In the genomic region with DNA sequence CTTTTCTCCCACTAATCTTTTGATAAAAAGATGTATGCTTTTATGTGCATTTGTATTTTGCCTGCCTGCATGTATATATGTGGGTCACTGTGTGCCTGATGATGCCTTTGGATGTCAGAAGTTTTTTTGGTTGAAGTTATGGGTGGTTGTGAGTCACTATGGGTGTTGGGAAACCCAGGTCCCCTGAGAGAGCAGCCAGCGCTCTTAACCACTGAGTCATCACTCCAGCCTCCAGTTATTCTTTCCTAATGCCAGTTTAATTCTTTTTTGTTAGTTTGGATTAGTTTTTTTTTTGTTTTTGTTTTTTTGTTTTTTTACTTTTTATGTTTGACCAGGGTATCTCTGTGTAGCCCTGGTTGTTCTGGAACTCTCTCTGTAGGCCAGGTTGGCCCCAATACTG, we compare ENCODE assay signal across 9 mouse cellular contexts. TPM values are rescaled to one million over a fixed set of nuclear protein-coding genes. Genes with fewer than 3 reads are reported as not detected.
DNase-seq lines count a peak whose midpoint lies in the region; ATAC-seq and TF ChIP-seq lines count a peak whose summit lies in the region.
"Had no signal": no experiment of that assay in that cellular context is flagged by ENCODE, and none has a peak within 500 bp of the region (broad histone marks: within the 10 kb centered on the region; RNA-seq: fewer than 3 reads in every experiment).

No protein-coding gene starts in this region.

- DNase-seq in kidney, postnatal 0 days (ENCODE audit: low spot score): no peak
- no peak for DNase-seq in kidney, postnatal 4 days
- peak; percentile 70 for DNase-seq in adrenal gland, postnatal 10 days
- peak; percentile 57 for DNase-seq in lung, postnatal 25 days (ENCODE audit: low spot score)
- no peak for DNase-seq in cerebellum, adult 9-10 months
- DNase-seq in spleen, postnatal 36 days (ENCODE audit: low spot score in 2 of 2): no peak
- no peak for DNase-seq in cerebellum, adult 18-20 months

- peaks cover 5% of the 10 kb centered on the region; the same call in 1 of the 2 replicates for H3K4me1 ChIP-seq in kidney, postnatal 0 days (replicated peaks; ENCODE audit: insufficient read depth, low read length)
- peaks cover 9% of the 10 kb centered on the region for H3K4me1 ChIP-seq in heart, embryonic 11.5 days (ENCODE audit: control insufficient read depth, insufficient read depth, low read length)

- TF ChIP-seq CTCF in kidney, postnatal 0 days (IDR thresholded peaks at IDR 0.05; ENCODE audit: low read depth): no peak

- no peak overlapping the region for H3K4me3 ChIP-seq in kidney, postnatal 0 days (replicated peaks; ENCODE audit: low read depth, low read length)
- H3K4me3 ChIP-seq in heart, embryonic 11.5 days (ENCODE audit: low read depth, low read length): no peak overlapping the region

- H3K9ac ChIP-seq in kidney, postnatal 0 days (ENCODE audit: low read depth, low read length): no peak overlapping the region
- no peak overlapping the region for H3K9ac ChIP-seq in heart, embryonic 11.5 days (ENCODE audit: low read depth, low read length)

- no peaks in the 10 kb centered on the region for H3K27me3 ChIP-seq in kidney, postnatal 0 days (ENCODE audit: insufficient read depth, low read length)
- H3K27me3 ChIP-seq in heart, embryonic 11.5 days (ENCODE audit: control insufficient read depth, insufficient read depth, low read length): no peaks in the 10 kb centered on the region

- no peaks in the 10 kb centered on the region for H3K9me3 ChIP-seq in kidney, postnatal 0 days (replicated peaks; ENCODE audit: low read length)
- H3K9me3 ChIP-seq in heart, embryonic 11.5 days (replicated peaks; ENCODE audit: control insufficient read depth, low read length): no peaks in the 10 kb centered on the region

- 73% methylated on average over 1 of the region's 1 CpGs for WGBS in kidney, postnatal 0 days
- 67% methylated on average over 1 of the region's 1 CpGs for WGBS in heart, embryonic 11.5 days (ENCODE audit: insufficient replicate concordance)

- ATAC-seq in kidney, postnatal 0 days (replicated peaks; ENCODE audit: low FRiP score, low read depth): no peak
- no peak for ATAC-seq in heart, embryonic 11.5 days (replicated peaks; ENCODE audit: insufficient number of reproducible peaks, low FRiP score, low TSS enrichment)

- peak overlapping the region; percentile 42; the same call in 1 of the 2 replicates for H3K27ac ChIP-seq in kidney, postnatal 0 days
- H3K27ac ChIP-seq in heart, embryonic 11.5 days (ENCODE audit: low read depth, low read length): peak overlapping the region; percentile 32; the same call in 1 of the 2 replicates

- no peak overlapping the region for H3K4me2 ChIP-seq in kidney, postnatal 0 days (ENCODE audit: low read length)
- H3K4me2 ChIP-seq in heart, embryonic 11.5 days: no peak overlapping the region

- H3K36me3 ChIP-seq in kidney, postnatal 0 days (ENCODE audit: insufficient read depth, low read length): no peaks in the 10 kb centered on the region
- H3K36me3 ChIP-seq in heart, embryonic 11.5 days (ENCODE audit: control insufficient read depth, insufficient read depth, low read length): no peaks in the 10 kb centered on the region

RNA-seq across cellular contexts. Expression of a gene that starts 5.5 kb away (rescaled TPM):
- polyA plus RNA-seq in kidney, postnatal 0 days (2015; fragmentation: Nextera tagmentation; extraction: Ambion mirVana): 8.4 and 8.6 TPM in 2 replicates
- 10 to 100 TPM; 12.9 to 19.6 TPM for total RNA-seq in adrenal gland, postnatal 10 days (2021)
- polyA plus RNA-seq in heart, embryonic 11.5 days (2014; fragmentation: Nextera tagmentation; extraction: Ambion mirVana): 4.6 and 5.0 TPM in 2 replicates

RNA-seq across cellular contexts. Expression of a gene that starts 59.6 kb away (rescaled TPM):
- 2.2 and 2.4 TPM in 2 replicates for polyA plus RNA-seq in kidney, postnatal 0 days (2015; fragmentation: Nextera tagmentation; extraction: Ambion mirVana)
- total RNA-seq in adrenal gland, postnatal 10 days (2021): 1 to 10 TPM; 1.2 to 1.7 TPM
- polyA plus RNA-seq in heart, embryonic 11.5 days (2014; fragmentation: Nextera tagmentation; extraction: Ambion mirVana): 6.3 and 6.8 TPM in 2 replicates
- total RNA-seq: liver, adult 2 months had no signal
- polyA plus RNA-seq: liver, adult 2 months had no signal

Comparison
In these comparisons a context has a peak if more than half of its experiments do, and no peak if none do; other contexts are left out.
1. DNase-seq: peak in adrenal gland, postnatal 10 days (single experiment) and lung, postnatal 25 days (single experiment); none in kidney, postnatal 0 days (single experiment), kidney, postnatal 4 days (0 of 2), cerebellum, adult 9-10 months (single experiment), spleen, postnatal 36 days (0 of 2) and cerebellum, adult 18-20 months (0 of 2).